ENCODE assay signal across 7 mouse cellular contexts in genomic region chr6:6884897-6885296, GRCm38 (mm10). TPM values are rescaled to one million over a fixed set of nuclear protein-coding genes. Genes with fewer than 3 reads are reported as not detected.
DNase-seq lines count a peak whose midpoint lies in the region; ATAC-seq lines count a peak whose summit lies in the region.

No protein-coding gene starts in this region.

- H3K4me2 ChIP-seq in embryonic facial prominence, embryonic 11.5 days (ENCODE audit: low read depth, low read length) = no peak overlapping the region
- H3K4me2 ChIP-seq in hindbrain, embryonic 15.5 days = no peak overlapping the region

- H3K27me3 ChIP-seq in embryonic facial prominence, embryonic 11.5 days (ENCODE audit: control insufficient read depth, insufficient read depth, low read length) = peaks cover 4% of the 10 kb centered on the region
- peaks cover 50% of the 10 kb centered on the region for H3K27me3 ChIP-seq in hindbrain, embryonic 15.5 days

- no peak overlapping the region for H3K4me3 ChIP-seq in embryonic facial prominence, embryonic 11.5 days (ENCODE audit: low read depth, low read length)
- no peak overlapping the region for H3K4me3 ChIP-seq in hindbrain, embryonic 15.5 days

- intact Hi-C loops in left cerebral cortex, postnatal 10 days (cut with DNase I) = loop anchor here (2.0 to 10.0 kb wide), 4 partner anchors 780 to 1240 kb away; no protein-coding TSS in a partner anchor

- H3K27ac ChIP-seq in embryonic facial prominence, embryonic 11.5 days (replicated peaks; ENCODE audit: low read depth, low read length) = no peak overlapping the region
- no peak overlapping the region for H3K27ac ChIP-seq in hindbrain, embryonic 15.5 days (replicated peaks)

- H3K9me3 ChIP-seq in embryonic facial prominence, embryonic 11.5 days (replicated peaks; ENCODE audit: control insufficient read depth, low read length) = no peaks in the 10 kb centered on the region
- no peaks in the 10 kb centered on the region for H3K9me3 ChIP-seq in hindbrain, embryonic 15.5 days

- DNase-seq in left cerebral cortex, postnatal 10 days (ENCODE audit: extremely low spot score in 1 of 2, low spot score in 2 of 2) = peak; percentile 57 to 71
- no peak for DNase-seq in left cerebral cortex, adult 11 months (ENCODE audit: low spot score)
- DNase-seq in ZHBTc4 (ENCODE audit: low read depth, low spot score) = peak; percentile 61
- DNase-seq in embryonic facial prominence, embryonic 11.5 days (ENCODE audit: low spot score) = peak; percentile 90
- no peak for DNase-seq in ovary, adult 18-20 months (ENCODE audit: low spot score)

- no peaks in the 10 kb centered on the region for H3K36me3 ChIP-seq in embryonic facial prominence, embryonic 11.5 days (replicated peaks; ENCODE audit: control insufficient read depth, insufficient read depth, low read depth, low read length)
- no peaks in the 10 kb centered on the region for H3K36me3 ChIP-seq in hindbrain, embryonic 15.5 days

- H3K9ac ChIP-seq in embryonic facial prominence, embryonic 11.5 days (replicated peaks; ENCODE audit: low read length) = no peak overlapping the region
- no peak overlapping the region for H3K9ac ChIP-seq in hindbrain, embryonic 15.5 days

- peaks cover 2% of the 10 kb centered on the region; the same call in 1 of the 2 replicates for H3K4me1 ChIP-seq in embryonic facial prominence, embryonic 11.5 days (ENCODE audit: control insufficient read depth, insufficient read depth, low read length)
- peaks cover 12% of the 10 kb centered on the region for H3K4me1 ChIP-seq in hindbrain, embryonic 15.5 days (replicated peaks)

- under 1% methylated on average over 12 of the region's 12 CpGs for WGBS in embryonic facial prominence, embryonic 11.5 days
- WGBS in hindbrain, embryonic 15.5 days = 2% methylated on average over 12 of the region's 12 CpGs

- no peak; the same call in 1 of the 2 replicates for ATAC-seq in embryonic facial prominence, embryonic 11.5 days (replicated peaks; ENCODE audit: insufficient number of reproducible peaks, low FRiP score, low TSS enrichment, low read depth)
- ATAC-seq in hindbrain, embryonic 15.5 days (ENCODE audit: low FRiP score, low read depth) = peak; percentile 74; the same call in 1 of the 2 replicates
- ATAC-seq in megakaryocyte progenitor cell, adult 5-6 weeks (replicated peaks; ENCODE audit: poor library complexity) = peak; percentile 45; the same call in 1 of the 2 replicates

RNA-seq across cellular contexts. Expression of gene Dlx5, which starts 3.0 kb away (rescaled TPM):
- 1 to 10 TPM; 7.4 to 8.1 TPM for total RNA-seq in left cerebral cortex, postnatal 10 days (2021)
- 54.5 and 63.8 TPM in 2 replicates for polyA plus RNA-seq in embryonic facial prominence, embryonic 11.5 days (2014; fragmentation: Nextera tagmentation; extraction: Ambion mirVana)
- polyA plus RNA-seq in hindbrain, embryonic 15.5 days (2015; fragmentation: Nextera tagmentation; extraction: Ambion mirVana) = 0.41 and 2.0 TPM in 2 replicates
- not detected in 2 replicates for total RNA-seq in megakaryocyte progenitor cell, adult 5-6 weeks (2015)
- not detected in 2 replicates for total RNA-seq in megakaryocyte progenitor cell, adult 5-6 weeks (2017)

RNA-seq across cellular contexts. Expression of gene Dlx6, which starts 21.8 kb away (rescaled TPM):
- 10 to 100 TPM; 10.1 to 13.4 TPM for total RNA-seq in left cerebral cortex, postnatal 10 days (2021)
- polyA plus RNA-seq in embryonic facial prominence, embryonic 11.5 days (2014; fragmentation: Nextera tagmentation; extraction: Ambion mirVana) = 3.2 and 5.1 TPM in 2 replicates
- 0.64 TPM in 1 of 2 replicates, not detected in the other for polyA plus RNA-seq in hindbrain, embryonic 15.5 days (2015; fragmentation: Nextera tagmentation; extraction: Ambion mirVana)
- not detected in 2 replicates for total RNA-seq in megakaryocyte progenitor cell, adult 5-6 weeks (2015)
- total RNA-seq in megakaryocyte progenitor cell, adult 5-6 weeks (2017) = not detected in 2 replicates

Comparison
In these comparisons a context has a peak if more than half of its experiments do, and no peak if none do; other contexts are left out.
1. DNase-seq: peak in left cerebral cortex, postnatal 10 days (2 of 2), ZHBTc4 (single experiment) and embryonic facial prominence, embryonic 11.5 days (single experiment); none in left cerebral cortex, adult 11 months (single experiment) and ovary, adult 18-20 months (single experiment).
2. RNA of gene Dlx5, which starts 3.0 kb away (total RNA-seq): 7.4 to 8.1 TPM in left cerebral cortex, postnatal 10 days; not detected in megakaryocyte progenitor cell, adult 5-6 weeks; every median in the first group is over 4 times any median in the second.
3. RNA of gene Dlx6, which starts 21.8 kb away (total RNA-seq): 10.1 to 13.4 TPM in left cerebral cortex, postnatal 10 days; not detected in megakaryocyte progenitor cell, adult 5-6 weeks; every median in the first group is over 10 times any median in the second.